Mouse (Mus musculus): Measurements from ENCODE around the gene Nrp1.

The Nrp1 gene

GRCm38 (mm10) chr8:128505866-128506265 is 147.5 kb downstream of the Nrp1 start:
- no peak for DNase-seq (ENCODE audit: low spot score in 2 of 2)

- peak in 1 of 2 experiments; percentile 22 for DNase-seq (ENCODE audit: low spot score in 2 of 2)
Measured at GRCm38 (mm10) chr8:128508723-128509122, 150.3 kb downstream of the Nrp1 start.

- no peak for DNase-seq (ENCODE audit: low spot score in 2 of 2)
Measured at GRCm38 (mm10) chr8:128511021-128511420, 152.6 kb downstream of the Nrp1 start.

- no peak for DNase-seq (ENCODE audit: low spot score in 2 of 2)
Measured at GRCm38 (mm10) chr8:128511732-128512131, 153.3 kb downstream of the Nrp1 start.

- DNase-seq (ENCODE audit: low spot score in 2 of 2): no peak
Measured at GRCm38 (mm10) chr8:128516846-128517446, 158.5 kb downstream of the Nrp1 start.

- DNase-seq (ENCODE audit: low spot score in 2 of 2): no peak
Measured at GRCm38 (mm10) chr8:128517546-128518102, 159.2 kb downstream of the Nrp1 start.

- DNase-seq (ENCODE audit: low spot score in 2 of 2): no peak
Measured at GRCm38 (mm10) chr8:128519366-128519765, 161.0 kb downstream of the Nrp1 start.

- DNase-seq (ENCODE audit: low spot score in 2 of 2): no peak
Measured at GRCm38 (mm10) chr8:128523825-128524224, 165.4 kb downstream of the Nrp1 start.

- no peak for DNase-seq (ENCODE audit: low spot score in 2 of 2)
Measured at GRCm38 (mm10) chr8:128525912-128526311, 167.5 kb downstream of the Nrp1 start.

GRCm38 (mm10) chr8:128528591-128529383 is 170.4 kb downstream of the Nrp1 start:
- peak; percentile 11 to 42 for DNase-seq (ENCODE audit: low spot score in 2 of 2)

- DNase-seq (ENCODE audit: low spot score in 2 of 2): peak; percentile 9 to 12
Measured at GRCm38 (mm10) chr8:128534442-128534871, 176.1 kb downstream of the Nrp1 start.

- no peak for DNase-seq (ENCODE audit: low spot score in 2 of 2)
Measured at GRCm38 (mm10) chr8:128535685-128536084, 177.3 kb downstream of the Nrp1 start.

GRCm38 (mm10) chr8:128538378-128538777 is 180.0 kb downstream of the Nrp1 start:
- DNase-seq (ENCODE audit: low spot score in 2 of 2): no peak

GRCm38 (mm10) chr8:128541355-128542090 is 183.1 kb downstream of the Nrp1 start:
- no peak for DNase-seq (ENCODE audit: low spot score in 2 of 2)

- DNase-seq (ENCODE audit: low spot score in 2 of 2): no peak
Measured at GRCm38 (mm10) chr8:128544128-128544846, 185.9 kb downstream of the Nrp1 start.

- no peak for DNase-seq (ENCODE audit: low spot score in 2 of 2)
Measured at GRCm38 (mm10) chr8:128546287-128546686, 187.9 kb downstream of the Nrp1 start.

GRCm38 (mm10) chr8:128547361-128547760 is 189.0 kb downstream of the Nrp1 start:
- DNase-seq (ENCODE audit: low spot score in 2 of 2): no peak

GRCm38 (mm10) chr8:128549738-128550137 is 191.3 kb downstream of the Nrp1 start:
- DNase-seq (ENCODE audit: low spot score in 2 of 2): no peak

GRCm38 (mm10) chr8:128551421-128552139 is 193.2 kb downstream of the Nrp1 start:
- DNase-seq (ENCODE audit: low spot score in 2 of 2): peak; percentile 21 to 62
